Mouse (Mus musculus) 3134 (cell line): Measurements from ENCODE around the gene Socs7.
A peak's percentile ranks its signal among the peaks of the same experiment; 100 is the strongest.

Experiments used
- DNase-seq: peaks from one replicate; pipeline ENCODE4 v3.0.0-alpha.2; 2011; ENCODE audit warnings: low spot score; ENCODE audit not compliant: insufficient read length; ENCODE audit errors: extremely low read depth

The Socs7 gene

GRCm38 (mm10) chr11:97415712-97416636 lies 53.6 kb downstream of the Socs7 start:
- peak; percentile 75 for DNase-seq

GRCm38 (mm10) chr11:97416637-97417035 lies 54.3 kb downstream of the Socs7 start:
- no peak for DNase-seq

GRCm38 (mm10) chr11:97418834-97419539 lies 56.6 kb downstream of the Socs7 start:
- no peak for DNase-seq

- DNase-seq = peak; percentile 49
Measured at GRCm38 (mm10) chr11:97419540-97419900, 57.2 kb downstream of the Socs7 start.

DNA sequence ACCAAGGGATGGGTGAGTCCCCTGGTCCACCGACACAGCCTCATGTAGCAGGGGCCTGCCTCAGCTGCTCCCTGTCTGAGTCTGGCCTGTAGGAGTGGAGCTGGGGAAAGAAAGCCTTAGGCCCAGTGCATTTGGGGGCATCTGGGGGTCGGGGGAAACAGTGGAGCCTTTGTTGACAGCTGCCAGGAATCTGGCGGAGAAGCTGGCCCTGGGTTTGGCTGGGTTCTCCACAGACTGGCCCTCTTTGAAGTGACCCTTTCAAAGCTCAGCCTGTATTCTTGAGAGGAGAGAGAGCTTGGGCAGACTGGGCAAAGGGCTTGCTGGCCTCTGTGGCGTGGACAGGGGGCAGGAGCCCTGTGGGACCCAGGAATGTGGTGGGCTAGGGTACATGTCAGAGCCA lies 60.2 kb downstream of the Socs7 start:
- no peak for DNase-seq

DNA sequence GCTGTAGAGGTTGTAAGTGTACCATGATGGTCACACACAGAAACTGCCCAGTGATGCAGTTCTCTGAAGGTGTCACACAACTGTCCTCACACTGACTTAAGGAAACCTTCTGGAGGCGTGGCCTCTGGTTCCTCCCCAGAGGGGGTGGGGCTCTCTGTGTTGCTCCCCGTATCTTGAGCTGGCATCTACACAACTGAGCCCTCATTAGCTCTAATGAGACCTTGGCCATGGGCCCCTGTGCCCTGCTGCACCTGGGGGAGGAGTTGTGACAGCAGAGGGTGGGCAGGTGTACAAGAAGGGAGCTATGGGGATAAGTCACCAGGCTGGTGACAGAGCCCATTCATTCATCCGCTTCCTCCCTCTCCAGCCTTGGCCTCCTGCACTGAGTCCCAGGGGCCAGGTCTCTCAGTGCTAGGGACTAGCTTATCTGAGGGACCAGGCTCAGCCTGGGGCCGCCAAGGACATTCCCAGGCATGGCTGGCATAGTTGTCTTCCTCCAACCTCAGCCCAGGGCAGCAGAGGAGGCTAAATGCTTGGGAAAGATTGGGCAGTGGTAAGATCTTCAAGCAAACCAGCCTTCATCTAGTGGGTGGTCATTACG lies 61.8 kb downstream of the Socs7 start:
- no peak for DNase-seq

- DNase-seq = no peak
Measured at GRCm38 (mm10) chr11:97424802-97425201, 62.5 kb downstream of the Socs7 start.

- peak; percentile 92 for DNase-seq
Measured at GRCm38 (mm10) chr11:97427794-97428725, 65.7 kb downstream of the Socs7 start.

GRCm38 (mm10) chr11:97428726-97429077 lies 66.4 kb downstream of the Socs7 start:
- no peak for DNase-seq

DNA sequence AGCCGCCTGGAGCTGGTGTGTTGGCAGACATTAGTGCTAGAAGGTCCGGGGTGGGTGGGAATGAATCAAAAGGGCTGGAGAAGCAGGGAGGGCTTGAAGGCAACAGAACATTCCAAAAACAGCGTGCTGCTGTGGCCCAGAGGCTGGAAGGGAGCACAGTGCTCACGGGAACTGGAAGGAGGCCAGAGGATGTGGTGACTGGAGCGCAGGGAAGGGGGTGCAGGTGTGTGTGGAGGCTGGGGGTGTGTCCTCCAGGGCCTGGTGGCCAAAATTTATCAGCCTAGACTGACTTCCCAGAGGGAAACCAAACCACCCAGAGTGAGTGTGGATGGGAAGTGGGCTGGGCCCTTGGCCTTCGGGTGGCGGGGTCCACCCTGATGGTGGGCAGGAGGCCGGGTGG lies 67.3 kb downstream of the Socs7 start:
- DNase-seq = peak; percentile 53

- DNase-seq = no peak
Measured at GRCm38 (mm10) chr11:97432015-97432414, 69.7 kb downstream of the Socs7 start.

- DNase-seq = no peak
Measured at GRCm38 (mm10) chr11:97432983-97433539, 70.7 kb downstream of the Socs7 start.

DNA sequence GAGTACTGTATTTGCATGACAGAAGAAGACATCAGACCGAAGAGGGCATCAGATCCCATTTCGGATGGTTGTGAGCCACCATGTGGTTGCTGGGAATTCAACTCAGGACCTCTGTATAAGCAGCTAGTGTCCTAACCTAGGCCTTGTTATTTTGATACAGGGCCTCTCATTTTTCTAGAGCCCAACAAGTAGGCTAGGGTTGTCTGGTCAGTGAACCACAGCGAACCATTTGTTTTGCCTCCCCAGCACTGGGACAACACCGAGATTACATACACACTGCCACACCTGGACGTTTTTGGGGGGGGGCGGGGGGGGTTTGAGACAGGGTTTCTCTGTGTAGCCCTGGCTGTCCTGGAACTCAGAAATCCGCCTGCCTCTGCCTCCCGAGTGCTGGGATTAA lies 71.8 kb downstream of the Socs7 start:
- DNase-seq = no peak

- DNase-seq = peak; percentile 95
Measured at GRCm38 (mm10) chr11:97434704-97435454, 72.5 kb downstream of the Socs7 start.

GRCm38 (mm10) chr11:97435808-97436491 lies 73.6 kb downstream of the Socs7 start:
- no peak for DNase-seq

DNA sequence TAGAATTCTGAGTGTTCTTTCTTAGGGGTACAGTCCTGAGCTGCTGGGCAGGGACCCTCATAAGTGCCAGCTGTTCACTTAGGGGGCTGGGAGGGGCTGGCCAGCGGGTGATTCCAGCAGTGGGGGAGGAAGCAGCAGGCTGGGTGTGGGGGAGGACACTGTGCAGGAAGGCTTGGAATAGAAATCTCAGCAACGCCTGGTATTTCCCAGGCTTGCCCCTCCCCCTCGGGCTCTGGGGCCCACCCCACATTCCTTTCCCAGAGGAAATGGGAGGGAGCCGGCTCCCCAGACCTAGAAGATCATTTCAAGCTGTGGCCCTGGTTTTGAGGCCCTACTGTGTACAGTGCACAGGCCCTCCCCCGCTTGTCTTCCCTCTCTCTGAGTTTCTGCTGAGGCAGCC lies 75.4 kb downstream of the Socs7 start:
- DNase-seq = peak; percentile 50

DNA sequence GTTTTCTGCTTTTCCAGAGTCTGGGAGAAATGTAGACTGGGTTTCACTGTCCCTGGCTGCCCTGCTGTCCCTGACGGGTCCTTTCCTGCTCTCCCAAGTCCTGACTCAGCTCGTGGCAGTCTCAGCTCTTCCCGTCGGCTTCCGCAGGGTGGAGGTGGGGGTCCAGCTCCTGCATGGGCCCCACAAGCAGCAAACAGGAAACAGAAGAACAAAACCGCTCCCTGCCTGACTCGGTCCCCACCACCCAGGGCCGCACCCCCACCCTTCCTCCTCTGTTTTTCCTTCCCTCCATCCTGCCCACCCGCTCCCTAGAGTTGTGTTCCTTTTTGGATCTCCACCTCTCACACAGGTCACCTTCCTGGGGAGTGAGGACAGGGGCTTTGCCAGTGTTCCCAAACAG lies 76.5 kb downstream of the Socs7 start:
- DNase-seq = no peak

DNA sequence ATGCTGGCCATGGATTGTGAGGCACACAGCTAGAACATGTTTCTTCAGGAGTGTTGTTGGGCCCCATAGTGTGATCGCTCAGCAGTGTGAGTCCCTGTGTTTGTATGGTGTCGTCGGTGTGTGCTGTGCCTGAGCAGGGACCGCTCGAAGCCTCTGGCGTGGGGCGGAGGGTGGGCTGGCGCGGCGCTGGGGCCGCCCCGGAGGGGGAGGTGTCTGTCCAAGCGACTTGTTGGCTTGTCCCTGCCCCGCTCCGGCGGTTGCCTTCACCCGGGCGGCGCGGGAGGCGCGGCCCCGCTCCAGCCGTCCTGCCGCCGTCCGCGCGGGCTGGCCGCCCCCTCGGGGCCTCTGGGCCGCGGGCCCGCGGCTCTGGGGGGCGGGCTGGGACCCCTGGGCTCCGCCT lies 77.6 kb downstream of the Socs7 start:
- peak; percentile 85 for DNase-seq

DNA sequence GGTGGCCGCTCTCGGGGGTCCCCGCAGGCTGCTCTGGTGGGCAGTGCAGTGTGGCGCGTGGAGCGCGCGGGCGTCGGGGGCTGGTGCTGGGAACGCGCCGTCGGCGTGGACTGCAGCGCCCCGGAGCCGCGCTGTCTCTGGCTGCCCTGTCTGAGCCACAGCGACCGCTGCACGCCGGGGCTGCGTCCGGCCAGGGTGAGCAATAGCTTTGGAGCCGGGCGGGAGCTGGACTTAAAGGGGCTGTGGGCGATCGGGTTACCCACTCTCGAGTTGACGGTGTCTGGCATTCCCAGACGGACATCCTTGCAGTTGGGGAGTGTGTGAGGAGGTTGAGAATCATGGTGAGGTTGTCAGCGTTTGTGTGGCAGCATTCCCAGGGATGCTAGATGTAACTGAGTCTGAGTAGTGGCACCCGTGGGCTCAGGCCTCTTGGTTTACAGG lies 78.1 kb downstream of the Socs7 start:
- peak; percentile 63 for DNase-seq
